Mouse (Mus musculus) myocyte (in vitro differentiated cells): ENCODE measurements around the gene Mov10l1. TPM values are rescaled to one million over a fixed set of nuclear protein-coding genes. Genes with fewer than 3 reads are reported as not detected.

ENCODE experiments used
- H3K27me3 ChIP-seq: one replicate; pipeline ENCODE4 v1.6.1; 2011; ENCODE audit not compliant: control insufficient read depth, insufficient read depth, insufficient read length
- H3K36me3 ChIP-seq: one replicate; pipeline ENCODE4 v1.6.1; 2011; ENCODE audit not compliant: control insufficient read depth, insufficient read depth
- H3K4me2 ChIP-seq: one replicate; pipeline ENCODE4 v1.6.1; 2011; ENCODE audit warnings: low read depth, control low read depth
- H3K4me3 ChIP-seq: one replicate; pipeline ENCODE4 v1.5.1; 2011; ENCODE audit warnings: mild to moderate bottlenecking, control low read depth, moderate library complexity
- H3K79me2 ChIP-seq: one replicate; pipeline ENCODE4 v1.6.1; 2011; ENCODE audit not compliant: control insufficient read depth, insufficient read depth
- H3ac ChIP-seq: one replicate; pipeline ENCODE4 v1.6.1; 2011; ENCODE audit not compliant: control insufficient read depth, insufficient read length
- CEBPB ChIP-seq: IDR thresholded peaks from 2 replicates; pipeline ENCODE4 v1.6.1; 2011; ENCODE audit warnings: mild to moderate bottlenecking, moderate library complexity; ENCODE audit not compliant: poor library complexity, insufficient read depth, severe bottlenecking
- E2F4 ChIP-seq: IDR thresholded peaks from one replicate; pipeline ENCODE4 v1.6.1; 2011; ENCODE audit warnings: mild to moderate bottlenecking, control low read depth, moderate library complexity; ENCODE audit not compliant: insufficient read depth
- MAX ChIP-seq: IDR thresholded peaks from one replicate; pipeline ENCODE4 v1.6.1; 2011; ENCODE audit warnings: low read depth, mild to moderate bottlenecking, control low read depth
- MYOD1 ChIP-seq, 3 experiments: IDR thresholded peaks; one replicate each; pipeline ENCODE4 v1.6.1; 2011; ENCODE audit warnings: control low read depth in 2 of 3, low read depth in 2 of 3, mild to moderate bottlenecking in 2 of 3, moderate library complexity in 1 of 3; ENCODE audit not compliant: insufficient read length in 2 of 3, control insufficient read depth in 1 of 3
- MYOG ChIP-seq, 3 experiments: IDR thresholded peaks; one replicate each; pipeline ENCODE4 v1.6.1; 2011; ENCODE audit warnings: control low read depth in 2 of 3, low read depth in 2 of 3, mild to moderate bottlenecking in 2 of 3; ENCODE audit not compliant: insufficient read length in 2 of 3, control insufficient read depth in 1 of 3, insufficient read depth in 1 of 3
- POLR2A ChIP-seq: IDR thresholded peaks from one replicate; pipeline ENCODE4 v1.6.1; 2011; ENCODE audit warnings: low read depth, mild to moderate bottlenecking, control low read depth, moderate library complexity; ENCODE audit not compliant: insufficient read length
- POLR2AphosphoS2 ChIP-seq: IDR thresholded peaks from one replicate; pipeline ENCODE4 v1.6.1; 2011; ENCODE audit warnings: low read depth, control low read depth; ENCODE audit not compliant: insufficient read length
- REST ChIP-seq: IDR thresholded peaks from one replicate; pipeline ENCODE4 v1.6.1; 2011; ENCODE audit warnings: mild to moderate bottlenecking, control low read depth, moderate library complexity; ENCODE audit not compliant: insufficient read depth, insufficient read length
- SRF ChIP-seq: IDR thresholded peaks from one replicate; pipeline ENCODE4 v1.6.1; 2011; ENCODE audit warnings: low read depth; ENCODE audit not compliant: control insufficient read depth, insufficient read length
- TCF12 ChIP-seq: IDR thresholded peaks from one replicate; pipeline ENCODE4 v1.6.1; 2011; ENCODE audit warnings: mild to moderate bottlenecking, control low read depth; ENCODE audit not compliant: poor library complexity, insufficient read depth, severe bottlenecking
- TCF3 ChIP-seq: IDR thresholded peaks from one replicate; pipeline ENCODE4 v1.6.1; 2011; ENCODE audit warnings: low read depth, control low read depth; ENCODE audit not compliant: insufficient read length
- USF1 ChIP-seq: IDR thresholded peaks from one replicate; pipeline ENCODE4 v1.6.1; 2011; ENCODE audit warnings: low read depth, mild to moderate bottlenecking, control low read depth, moderate library complexity
- polyA plus RNA-seq: library from polyadenylated mRNA; unstranded; fragments of >200 nt; fragmentation: generic; extraction: Trizol; gene quantifications from one replicate; pipeline ENCODE4 v1.2.1, GENCODE M21; 2012; ENCODE audit warnings: missing spikeins

Gene Mov10l1
- polyA plus RNA-seq, 1 experiment: not detected

- Histone ChIP-seq H3K4me2 (no peak overlapping the region), H3K27me3 (peaks cover 91% of the 10 kb centered on the region), H3K4me3 (no peak overlapping the region), H3ac (no peak overlapping the region), H3K79me2 (no peaks in the 10 kb centered on the region), H3K36me3 (no peaks in the 10 kb centered on the region)
- TF ChIP-seq MYOD1 (IDR thresholded peaks at IDR 0.05; ENCODE audit: control insufficient read depth in 1 of 3, insufficient read length in 2 of 3, low read depth in 2 of 3): no peak
- no peak for TF ChIP-seq TCF3
- no peak for TF ChIP-seq CEBPB
- TF ChIP-seq USF1: no peak
- TF ChIP-seq POLR2AphosphoS2: no peak
- TF ChIP-seq MAX: no peak
- no peak for TF ChIP-seq REST
- no peak for TF ChIP-seq E2F4
- no peak for TF ChIP-seq TCF12
Measured at GRCm38 (mm10) chr15:89060811-89061460, 78.2 kb downstream of the Mov10l1 start.

GRCm38 (mm10) chr15:89061761-89062517 is 79.2 kb downstream of the Mov10l1 start:
- no peak overlapping the region for H3K4me3 ChIP-seq

GRCm38 (mm10) chr15:89062518-89062910 is 79.8 kb downstream of the Mov10l1 start:
- Histone ChIP-seq H3K36me3 (no peaks in the 10 kb centered on the region), H3K27me3 (peaks cover 95% of the 10 kb centered on the region), H3K79me2 (no peaks in the 10 kb centered on the region), H3ac (no peak overlapping the region), H3K4me2 (no peak overlapping the region), H3K4me3 (no peak overlapping the region)
- no peak for TF ChIP-seq TCF12
- no peak for TF ChIP-seq E2F4
- no peak for TF ChIP-seq POLR2A

More at GRCm38 (mm10) chr15:89061761-89062517, 79.2 kb downstream of the Mov10l1 start:
- TF ChIP-seq MYOG (IDR thresholded peaks at IDR 0.05; ENCODE audit: control insufficient read depth in 1 of 3, insufficient read depth in 1 of 3, insufficient read length in 2 of 3, low read depth in 2 of 3) (no peak), USF1 (no peak), REST (no peak), TCF3 (no peak), POLR2A (no peak), MAX (no peak), TCF12 (no peak), POLR2AphosphoS2 (no peak), SRF (no peak), MYOD1 (IDR thresholded peaks at IDR 0.05; ENCODE audit: control insufficient read depth in 1 of 3, insufficient read length in 2 of 3, low read depth in 2 of 3) (no peak), CEBPB (no peak), E2F4 (no peak)
- Histone ChIP-seq H3K4me2 (no peak overlapping the region), H3ac (no peak overlapping the region), H3K79me2 (no peaks in the 10 kb centered on the region), H3K27me3 (peaks cover 93% of the 10 kb centered on the region), H3K36me3 (no peaks in the 10 kb centered on the region)

- no peaks in the 10 kb centered on the region for H3K36me3 ChIP-seq
- peaks cover 95% of the 10 kb centered on the region for H3K27me3 ChIP-seq
- TF ChIP-seq POLR2AphosphoS2 (no peak), MAX (no peak)
- H3ac ChIP-seq: no peak overlapping the region
- no peak overlapping the region for H3K4me3 ChIP-seq
- no peaks in the 10 kb centered on the region for H3K79me2 ChIP-seq
- no peak overlapping the region for H3K4me2 ChIP-seq
Measured at GRCm38 (mm10) chr15:89063001-89063400, 80.3 kb downstream of the Mov10l1 start.

- Histone ChIP-seq H3K79me2 (no peaks in the 10 kb centered on the region), H3ac (no peak overlapping the region), H3K4me3 (no peak overlapping the region), H3K4me2 (no peak overlapping the region), H3K36me3 (no peaks in the 10 kb centered on the region), H3K27me3 (peaks cover 97% of the 10 kb centered on the region)
- no peak for TF ChIP-seq CEBPB
- no peak for TF ChIP-seq TCF3
- TF ChIP-seq E2F4: no peak
- TF ChIP-seq MYOD1 (IDR thresholded peaks at IDR 0.05; ENCODE audit: control insufficient read depth in 1 of 3, insufficient read length in 2 of 3, low read depth in 2 of 3): peak in 2 of 3 experiments; percentile 61 to 83
- no peak for TF ChIP-seq POLR2A
- no peak for TF ChIP-seq SRF
- TF ChIP-seq TCF12: no peak
- no peak for TF ChIP-seq USF1
- TF ChIP-seq MYOG (IDR thresholded peaks at IDR 0.05; ENCODE audit: control insufficient read depth in 1 of 3, insufficient read depth in 1 of 3, insufficient read length in 2 of 3, low read depth in 2 of 3): peak in 1 of 3 experiments; percentile 16
- no peak for TF ChIP-seq POLR2AphosphoS2
- TF ChIP-seq REST: no peak
Measured at GRCm38 (mm10) chr15:89063536-89063935, 80.8 kb downstream of the Mov10l1 start.
